Mouse (Mus musculus) spleen, embryonic (tissue): ENCODE data around the gene Lrp3.
"Not testable (repeated sequence)": the region's sequence is repeated elsewhere in the genome, so short reads cannot be mapped to it uniquely, and the experiment has no call there.

Experiments
- CTCF ChIA-PET: fragments of 350-600 bp; sonication (Branson Sonifier 250); formaldehyde crosslinking; loops from one replicate; lab custom pipeline; 2022; lab: Charles Lee

The Lrp3 gene

DNA sequence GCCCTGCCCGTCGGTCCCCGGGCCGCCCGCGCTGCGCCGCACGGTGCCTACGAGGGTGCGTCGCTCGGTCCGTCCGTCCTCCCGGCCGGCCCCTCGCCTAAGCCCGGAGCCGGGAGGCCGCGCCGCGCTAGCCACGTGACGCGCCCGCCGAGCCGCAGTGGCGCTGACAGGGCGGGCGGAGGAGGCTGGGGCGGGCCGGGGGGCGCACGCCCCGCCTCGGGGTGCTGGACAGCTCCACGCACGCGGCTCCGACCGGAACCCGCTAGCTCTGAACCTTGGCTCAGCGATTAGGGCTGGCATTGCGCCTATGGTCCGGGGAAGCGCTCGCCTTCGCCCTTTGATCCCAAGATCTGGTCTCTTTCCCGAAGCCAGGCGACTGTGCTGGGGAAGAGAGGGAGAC lies at the start of gene Lrp3:
TSS of gene Lrp3 (minus strand) at position 274 of the 400 bp plus-strand sequence.
- CTCF ChIA-PET = no interaction called here

DNA sequence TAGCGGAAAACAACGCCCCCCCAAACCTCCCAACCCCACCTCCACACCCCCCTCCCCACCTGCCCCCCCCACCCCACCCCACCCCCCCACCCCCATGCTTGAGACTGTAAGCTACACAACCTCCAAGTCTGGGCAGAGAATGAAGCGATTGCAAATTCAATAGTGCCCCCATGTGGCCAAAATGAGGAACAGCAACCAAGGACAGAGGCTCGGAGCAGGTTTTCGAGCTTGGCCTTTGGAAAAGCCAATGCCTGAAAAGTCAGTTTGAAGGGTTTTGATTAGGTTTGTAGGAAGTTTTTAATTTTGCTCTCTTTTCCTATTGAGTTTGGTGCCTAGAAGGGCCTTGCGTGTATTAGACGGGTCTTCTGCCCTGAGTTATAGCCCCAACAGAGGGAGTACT lies 49.4 kb upstream of the Lrp3 start:
- CTCF ChIA-PET = no interaction called here

DNA sequence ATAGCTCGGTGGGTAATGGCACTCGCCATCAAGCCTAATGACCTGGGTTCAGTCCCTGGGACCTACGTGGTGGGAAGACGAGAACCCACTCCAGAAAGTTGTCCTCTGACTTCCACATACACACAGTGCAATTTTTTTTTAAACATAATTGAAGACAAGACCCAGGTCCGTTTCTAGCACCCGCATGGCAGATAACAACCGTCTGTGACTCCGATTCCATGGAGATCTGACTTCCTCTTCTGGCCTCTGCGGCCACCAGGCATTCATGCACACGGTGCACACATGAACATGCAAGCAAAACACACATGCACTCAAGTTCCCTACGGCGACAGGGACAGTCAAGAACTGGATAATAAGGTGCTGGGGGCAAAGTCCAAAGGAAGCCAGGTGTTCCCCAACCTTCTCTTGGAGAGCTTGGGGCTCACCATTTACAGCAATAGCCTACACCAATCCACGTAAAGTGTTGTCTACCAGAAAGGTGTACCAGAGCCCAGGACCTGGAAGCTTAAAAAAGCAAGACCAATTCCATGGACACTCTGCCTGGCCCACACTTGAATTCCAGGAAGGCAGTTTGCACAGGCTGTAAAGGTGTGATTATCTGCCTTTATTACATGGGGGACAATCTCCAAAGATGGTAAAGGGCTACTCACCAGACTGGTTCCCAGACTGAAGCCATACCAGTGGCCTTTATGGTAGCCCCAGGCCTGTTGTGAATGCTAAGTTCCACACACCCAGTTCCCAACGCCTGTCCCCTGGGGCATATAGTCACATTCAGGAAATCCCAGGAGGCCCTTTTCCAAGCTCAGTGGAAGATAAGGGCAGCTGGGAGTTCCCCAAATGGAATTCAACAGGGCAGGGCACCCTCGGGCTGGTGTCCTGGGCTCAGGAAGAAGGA lies 48.5 kb upstream of the Lrp3 start:
- CTCF ChIA-PET = interaction anchor here (0.5 to 0.6 kb wide), 2 partner anchors 12 to 325 kb away, joined by 3 to 4 read pairs; no protein-coding TSS in a partner anchor

DNA sequence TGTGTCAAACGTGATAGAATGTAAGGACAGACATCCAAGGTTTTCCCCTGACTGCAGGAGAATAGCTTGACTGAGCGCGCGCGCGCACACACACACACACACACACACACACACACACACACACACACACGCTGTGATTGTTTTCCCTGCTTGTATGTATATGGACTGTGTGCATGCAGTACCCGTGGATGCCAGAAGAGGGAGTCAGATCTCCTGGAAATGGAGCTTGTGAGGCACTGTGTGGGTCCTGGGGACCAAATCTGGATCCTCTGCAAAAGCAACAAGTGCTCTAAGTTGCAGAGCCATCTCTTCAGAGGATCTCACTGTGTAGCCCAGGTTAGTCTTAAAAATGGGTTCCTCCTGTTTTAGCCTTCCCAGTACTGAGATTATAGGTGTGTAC lies 44.1 kb upstream of the Lrp3 start:
- CTCF ChIA-PET = no interaction called here

DNA sequence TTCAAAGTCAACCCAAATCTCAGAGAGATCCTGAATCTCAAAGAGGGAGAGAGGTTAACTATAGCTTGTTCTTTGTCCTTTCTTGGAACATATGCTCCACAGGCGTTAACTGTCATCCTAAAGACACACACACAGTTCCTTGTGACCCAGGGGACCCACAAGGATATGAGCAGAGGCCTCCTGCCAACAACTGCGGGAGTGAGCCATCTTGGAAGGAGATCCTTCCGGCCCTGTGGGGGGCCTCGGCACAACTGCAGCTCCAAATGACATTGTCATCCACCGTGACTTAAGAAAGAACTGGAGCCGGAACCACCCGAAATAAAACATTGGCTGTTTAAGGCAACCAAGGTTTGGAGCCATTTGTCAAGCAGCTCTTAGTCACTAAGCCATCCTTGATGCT lies 43.0 kb upstream of the Lrp3 start:
- CTCF ChIA-PET = interaction anchor here (0.6 kb wide), 1 partner anchor 321 kb away, joined by 3 read pairs; no protein-coding TSS in a partner anchor

DNA sequence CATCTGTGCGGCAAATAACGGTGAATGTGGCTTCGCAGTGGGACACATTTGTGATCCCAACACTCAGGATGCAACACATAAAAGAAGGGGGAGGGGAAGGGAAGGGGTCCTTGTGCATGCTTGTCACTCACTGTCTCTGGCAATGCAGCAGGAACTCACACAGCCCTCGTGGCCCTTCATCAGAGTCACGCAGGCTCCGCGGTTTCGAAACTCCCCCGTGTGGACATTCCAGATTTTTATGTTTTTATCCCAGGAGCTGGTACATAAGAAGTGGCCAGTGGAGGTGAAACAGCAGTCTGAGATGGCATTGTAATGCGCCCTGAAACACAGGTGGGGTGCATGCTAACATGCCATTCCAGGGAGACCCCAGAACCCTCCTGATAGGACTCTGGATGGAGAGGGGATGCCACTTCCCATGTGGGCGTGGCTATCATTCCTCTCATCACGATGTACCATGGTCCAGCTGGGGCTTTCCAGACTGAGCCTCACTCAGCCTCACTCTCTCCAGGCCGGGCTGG lies 36.8 kb upstream of the Lrp3 start:
- CTCF ChIA-PET = interaction anchor here (0.7 kb wide), 1 partner anchor 11 kb away, joined by 4 read pairs; no protein-coding TSS in a partner anchor

DNA sequence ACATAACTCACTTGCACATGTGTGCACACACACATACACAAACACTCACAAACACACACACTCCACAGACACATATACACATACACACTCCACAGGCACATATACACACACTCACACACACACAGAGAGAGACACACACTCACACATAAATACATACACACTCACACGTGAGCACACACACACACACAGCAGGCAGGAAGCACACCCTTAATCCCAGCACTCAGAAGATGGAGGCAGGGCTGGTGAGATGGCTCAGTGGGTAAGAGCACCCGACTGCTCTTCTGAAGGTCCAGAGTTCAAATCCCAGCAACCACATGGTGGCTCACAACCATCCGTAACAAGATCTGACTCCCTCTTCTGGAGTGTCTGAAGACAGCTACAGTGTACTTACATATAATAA lies 22.6 kb upstream of the Lrp3 start:
- CTCF ChIA-PET = not testable (repeated sequence)

DNA sequence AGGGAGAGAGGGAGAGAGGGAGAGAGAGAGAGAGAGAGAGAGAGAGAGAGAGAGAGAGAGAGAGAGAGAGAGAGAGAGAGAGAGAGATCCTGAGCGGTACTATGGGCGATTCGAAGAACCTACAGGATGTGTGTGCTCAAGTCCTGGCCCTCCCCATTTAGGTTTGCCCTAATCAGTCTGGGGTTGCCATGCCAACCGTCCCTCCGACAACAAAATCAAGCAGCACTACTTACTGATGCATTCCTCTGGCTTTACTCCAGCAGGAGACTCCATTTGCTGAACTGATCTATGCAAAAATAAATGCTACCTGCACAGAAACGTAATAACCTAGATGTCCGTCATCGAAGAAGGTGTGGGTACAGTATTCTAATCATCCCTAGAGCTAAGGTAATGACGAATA lies 20.0 kb upstream of the Lrp3 start:
- CTCF ChIA-PET = no interaction called here

DNA sequence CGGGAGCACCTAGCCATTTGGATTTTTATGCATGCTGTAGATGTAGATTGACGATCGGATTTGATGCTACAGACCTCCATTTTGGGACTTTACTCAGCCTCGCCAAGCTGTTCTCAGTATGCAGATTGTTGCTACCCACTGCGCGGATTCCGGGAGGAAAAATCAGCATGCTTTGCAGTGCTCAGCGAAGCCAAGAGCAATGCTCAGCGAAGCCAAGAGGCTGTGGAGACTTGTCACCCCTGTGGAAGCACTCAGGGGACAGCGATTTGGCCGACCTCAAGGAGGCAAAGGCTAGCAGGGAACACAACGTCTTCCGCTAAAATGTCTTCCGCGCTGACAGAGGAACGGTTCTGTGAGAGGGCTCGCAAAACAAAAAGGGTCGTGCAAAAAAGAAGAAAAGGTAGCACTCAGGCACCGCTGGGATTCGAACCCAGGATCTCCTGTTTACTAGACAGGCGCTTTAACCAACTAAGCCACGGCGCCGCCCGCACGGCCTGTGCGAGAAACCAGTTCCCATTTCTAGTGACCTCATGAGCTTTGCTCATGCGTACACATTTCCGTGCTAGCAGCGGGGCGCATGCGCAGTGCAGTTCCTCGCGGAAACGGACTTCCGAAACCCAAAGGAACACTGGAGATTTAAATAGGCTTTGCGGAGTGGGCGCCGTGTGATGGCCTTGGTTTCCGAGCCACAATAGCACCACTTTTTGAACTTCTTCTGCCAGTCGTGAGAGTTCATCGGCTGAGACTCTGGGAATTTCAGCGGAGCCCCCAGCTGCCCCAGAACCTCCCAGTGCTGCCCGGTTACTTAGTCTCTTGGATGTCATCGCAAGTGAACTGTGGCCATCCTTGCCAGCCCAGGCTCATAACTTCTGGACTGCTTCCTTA lies 19.3 kb upstream of the Lrp3 start:
- CTCF ChIA-PET = no interaction called here

DNA sequence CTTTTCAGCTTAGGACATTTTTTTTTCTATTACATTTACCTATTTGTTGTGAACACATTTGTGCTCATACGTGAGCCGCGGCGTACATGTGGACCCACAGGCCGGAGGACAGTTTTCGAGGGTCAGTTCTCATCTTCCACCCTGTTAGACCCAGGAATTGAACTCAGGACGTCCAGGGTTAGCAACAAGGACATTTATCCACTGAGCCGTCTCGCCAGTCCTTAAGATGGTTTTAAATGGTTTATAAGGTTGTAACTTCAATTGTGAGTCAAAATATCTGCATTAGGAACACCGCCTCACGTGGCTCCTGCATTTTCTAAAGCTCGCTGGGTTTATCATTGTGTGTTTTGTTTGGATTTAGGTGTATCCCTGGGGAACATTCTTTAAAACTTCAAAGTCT lies 18.6 kb upstream of the Lrp3 start:
- CTCF ChIA-PET = no interaction called here

DNA sequence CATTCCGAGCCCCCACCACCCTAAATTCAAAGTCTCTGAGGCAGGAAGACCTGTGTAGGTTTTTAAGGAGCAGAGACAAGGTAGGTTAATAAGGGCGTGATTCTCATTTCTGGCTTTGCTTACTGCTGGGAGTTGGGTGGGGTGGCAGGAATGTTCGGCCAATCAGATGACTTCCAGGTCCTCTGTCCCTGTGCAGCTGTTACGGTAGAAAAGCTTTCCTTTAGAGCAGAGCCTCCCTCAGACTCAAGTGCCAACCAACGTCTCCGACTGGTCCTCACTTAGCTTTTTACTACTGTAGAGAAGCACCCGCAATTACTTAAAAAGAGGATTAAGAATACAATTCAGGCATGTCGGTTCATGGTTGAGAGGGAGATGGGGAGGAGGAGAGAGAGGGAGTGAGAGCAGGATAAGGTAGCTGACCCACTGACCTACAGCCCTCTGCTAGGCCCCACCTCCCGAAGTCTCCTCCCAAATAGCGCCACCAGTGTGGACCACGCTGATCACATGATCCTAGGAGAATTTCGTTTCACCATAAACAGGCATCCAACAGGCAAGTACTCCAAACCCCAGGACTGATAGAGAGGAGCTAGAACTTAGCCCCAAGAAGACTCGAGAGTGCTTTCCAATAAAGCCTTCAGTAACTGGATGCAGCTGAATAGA lies 17.6 kb upstream of the Lrp3 start:
- CTCF ChIA-PET = no interaction called here

DNA sequence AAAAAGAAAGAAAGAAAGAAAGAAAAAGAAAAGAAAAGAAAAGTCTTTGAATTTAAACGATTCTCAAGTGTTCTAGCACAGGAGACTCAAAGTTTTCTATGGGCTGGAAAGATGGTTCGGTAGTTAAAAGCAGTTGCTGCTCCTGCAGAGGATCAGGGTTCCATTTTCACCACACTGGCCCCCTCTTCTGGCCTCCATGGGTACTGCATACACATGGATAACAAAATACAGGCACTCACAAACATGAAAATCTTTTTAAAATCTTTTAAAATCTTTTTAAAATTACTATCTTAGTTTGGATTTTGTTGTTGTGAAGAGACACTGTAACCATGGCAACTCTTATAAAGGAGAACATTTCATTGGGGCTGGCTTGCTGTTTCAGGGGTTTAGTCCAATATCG lies 15.0 kb upstream of the Lrp3 start:
- CTCF ChIA-PET = no interaction called here

DNA sequence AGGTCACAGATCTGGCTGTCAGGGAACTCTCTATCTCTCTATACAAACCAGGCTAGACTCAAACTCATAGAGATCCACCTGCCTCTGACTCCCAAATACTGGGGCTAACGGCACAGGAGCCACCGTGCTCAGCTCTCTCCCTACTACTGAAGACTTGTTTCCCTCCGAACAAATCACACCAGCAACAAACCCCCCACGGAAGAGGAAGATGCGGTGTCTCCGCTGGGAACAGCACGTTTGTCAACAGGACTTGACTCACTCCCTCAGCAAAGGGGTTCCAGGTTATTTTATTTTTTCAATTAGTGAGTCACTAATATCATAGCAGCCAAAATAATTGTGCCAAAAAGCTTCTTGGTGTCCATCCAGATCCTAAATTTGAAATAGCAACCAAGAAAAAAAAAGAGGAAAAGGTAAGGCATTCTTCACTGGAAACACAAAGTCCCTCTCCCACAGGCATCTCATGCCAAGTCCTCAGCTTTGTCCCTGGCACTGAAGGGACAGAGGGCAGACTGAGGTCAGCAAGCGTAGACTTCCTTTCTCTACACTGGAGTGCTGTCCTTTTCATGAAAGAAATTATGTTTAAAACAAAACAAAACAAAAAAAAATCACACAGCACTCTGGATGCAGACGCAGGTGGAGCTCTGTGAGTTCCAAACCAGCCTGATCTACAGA lies 5.5 kb upstream of the Lrp3 start:
- CTCF ChIA-PET = no interaction called here

DNA sequence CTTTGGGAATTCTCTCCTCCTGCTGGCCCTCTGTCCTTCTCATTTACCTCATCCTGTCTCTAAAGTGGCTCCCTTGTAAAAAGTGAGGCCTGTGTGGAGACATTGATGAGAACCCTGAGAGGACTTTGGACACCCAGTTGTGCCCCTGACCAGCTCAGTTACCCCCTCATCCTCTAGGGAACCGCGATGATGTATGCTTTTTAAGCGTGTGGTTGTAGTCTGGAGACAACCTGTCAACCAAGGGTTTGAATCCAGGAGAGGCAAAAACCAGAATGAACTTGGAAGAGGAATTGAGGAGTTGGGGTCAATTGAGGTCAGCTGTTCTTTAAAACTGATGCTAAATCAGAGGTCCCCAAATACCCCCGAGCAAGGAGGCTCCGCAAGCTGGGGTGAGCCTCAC lies 433 bp upstream of the Lrp3 start:
- CTCF ChIA-PET = no interaction called here

DNA sequence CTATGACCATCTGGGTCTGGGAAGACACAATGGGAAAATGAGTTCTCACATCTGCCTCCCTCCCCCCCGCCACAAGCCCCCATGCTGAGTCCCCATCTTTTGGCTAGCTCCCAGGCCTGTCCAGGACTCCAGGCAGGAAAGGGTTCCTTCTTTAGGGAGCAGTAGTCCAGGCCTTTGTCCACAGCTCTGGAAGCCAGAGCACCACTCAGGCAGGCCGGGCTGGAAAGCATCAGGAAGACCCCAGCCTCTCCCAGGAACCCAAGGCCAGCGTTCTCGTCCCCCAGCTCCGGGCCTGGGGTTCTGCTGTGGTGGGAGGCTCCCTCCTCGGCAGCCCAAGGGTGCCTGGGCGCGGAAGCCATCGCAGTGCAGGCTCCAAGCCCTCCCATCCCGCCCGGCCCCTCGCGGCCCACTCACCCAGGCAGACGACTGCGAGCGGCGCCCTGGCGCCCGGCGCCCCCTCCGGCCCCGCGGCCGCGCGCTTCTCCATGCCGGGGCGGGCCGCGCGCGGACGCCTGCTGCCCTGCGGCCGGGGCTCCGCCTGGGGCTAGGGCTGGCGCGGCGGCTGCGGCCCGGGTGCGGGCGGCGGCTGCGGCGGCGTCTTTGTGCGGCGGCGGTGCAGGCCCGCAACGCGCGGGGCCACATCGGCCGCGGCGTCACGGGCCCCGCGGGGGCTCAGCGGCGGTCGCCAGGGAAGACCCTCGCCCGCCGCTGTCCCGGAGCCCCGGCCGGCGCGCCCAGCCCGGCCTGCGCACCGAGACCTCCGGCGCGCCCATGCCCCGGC lies 666 bp downstream of the Lrp3 start:
- CTCF ChIA-PET = no interaction called here

DNA sequence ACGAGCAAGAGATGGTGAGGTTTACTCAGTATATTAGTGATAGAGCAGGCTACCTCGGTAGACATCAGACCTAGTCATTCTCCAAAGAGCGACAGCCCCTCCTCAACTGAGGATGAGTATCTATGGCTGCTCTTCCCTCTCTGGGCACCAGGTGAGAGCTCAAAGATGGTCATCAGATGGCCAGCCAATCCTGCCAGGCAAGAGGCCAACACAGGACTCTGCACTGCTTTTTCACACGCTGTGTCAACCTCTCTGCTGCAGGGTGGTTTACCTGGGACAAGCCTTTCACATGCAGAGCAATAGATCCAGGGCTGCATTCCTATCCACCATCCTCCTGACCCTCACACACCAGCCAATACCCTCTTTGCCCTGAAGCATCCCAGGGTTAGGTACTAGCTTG lies 3.5 kb downstream of the Lrp3 start:
- CTCF ChIA-PET = no interaction called here

DNA sequence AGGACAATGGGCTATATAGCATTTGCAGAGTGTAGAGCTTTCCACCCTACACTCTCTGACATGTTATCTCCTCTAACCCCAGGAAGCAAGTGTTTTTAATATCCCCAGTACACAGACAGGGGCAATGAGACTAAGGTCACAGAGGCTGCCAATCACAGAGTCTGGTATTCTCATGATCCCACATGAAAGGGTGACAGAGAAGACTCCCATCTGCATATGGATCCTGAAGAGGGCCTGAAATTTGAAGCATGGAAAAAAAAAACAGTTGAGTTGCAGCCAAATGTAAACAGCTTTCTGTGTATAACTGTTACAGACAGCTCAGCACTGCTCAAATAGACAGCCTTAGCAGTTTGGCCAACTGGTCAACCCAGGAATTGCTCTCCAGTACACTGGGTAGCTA lies 15.5 kb downstream of the Lrp3 start:
- CTCF ChIA-PET = no interaction called here

DNA sequence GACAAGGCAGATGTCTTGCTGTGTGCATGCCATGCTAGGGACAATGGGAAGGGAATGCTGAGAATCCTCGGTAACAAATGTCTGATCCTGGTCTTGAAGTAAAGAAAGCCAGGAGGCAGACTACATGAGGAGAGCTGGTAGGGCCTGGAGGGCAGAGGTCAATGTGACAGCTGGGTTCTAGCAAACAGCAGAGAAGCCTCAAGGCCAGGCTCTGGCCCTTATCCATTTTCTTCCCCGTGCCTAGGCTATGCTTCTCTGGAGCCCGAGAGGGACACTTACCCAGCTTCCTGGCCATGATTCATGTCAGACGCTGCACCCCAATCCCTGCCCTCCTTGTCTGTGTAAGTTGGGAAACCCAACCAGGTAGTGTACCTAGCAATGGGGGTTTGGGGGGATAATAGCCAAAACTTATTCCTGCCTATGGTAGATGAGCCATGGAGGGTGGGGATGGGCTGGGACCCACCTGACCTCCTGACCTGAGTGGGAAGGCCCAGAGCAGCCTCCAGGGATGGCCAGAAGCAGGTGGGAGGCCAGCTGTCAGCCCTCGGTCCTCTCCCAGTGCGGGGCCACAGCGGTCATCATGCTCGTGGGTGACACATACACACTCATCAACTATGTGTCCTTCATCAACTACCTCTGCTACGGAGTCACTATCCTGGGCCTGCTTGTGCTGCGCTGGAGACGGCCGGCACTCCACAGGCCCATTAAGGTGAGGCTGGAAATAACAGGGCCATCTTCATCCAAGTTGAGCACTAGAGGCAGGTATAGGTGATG lies 16.1 kb downstream of the Lrp3 start:
- CTCF ChIA-PET = no interaction called here

DNA sequence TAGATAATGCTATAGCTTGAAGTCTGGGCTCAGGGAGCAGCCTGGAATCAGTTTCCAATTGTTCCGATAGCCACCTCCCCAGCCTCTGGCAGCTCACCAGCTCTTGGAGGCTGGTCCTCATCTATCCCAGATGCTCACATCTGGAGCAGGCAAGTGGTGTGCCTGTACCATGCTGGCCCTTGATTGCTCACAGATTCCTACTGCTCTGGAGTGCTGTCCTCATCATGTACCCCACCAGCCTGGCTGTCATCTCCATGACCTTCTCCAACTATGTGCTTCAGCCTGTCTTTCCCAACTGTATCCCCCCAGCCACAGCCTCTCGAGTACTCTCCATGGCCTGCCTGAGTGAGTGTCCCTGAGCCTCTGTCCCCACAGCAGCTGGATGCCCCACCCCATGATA lies 18.3 kb downstream of the Lrp3 start:
- CTCF ChIA-PET = no interaction called here

DNA sequence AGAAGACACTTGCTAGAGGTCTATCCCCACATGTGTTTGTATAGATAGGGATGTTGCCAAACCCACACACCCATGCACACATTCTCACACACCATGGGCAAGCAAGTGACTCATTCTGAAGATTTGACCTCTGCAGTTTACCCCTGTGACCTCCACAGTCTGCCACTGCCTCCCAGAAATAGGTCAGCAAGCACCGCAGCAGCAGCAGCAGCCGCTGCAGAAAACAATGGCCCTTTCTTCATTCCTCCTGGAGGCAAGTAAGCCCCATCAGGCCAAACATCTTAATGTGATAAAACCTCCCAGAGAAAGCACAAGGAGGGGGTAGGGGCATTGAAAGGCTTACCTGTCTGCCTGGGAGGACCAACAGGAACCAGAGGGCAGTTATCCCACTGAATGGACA lies 24.0 kb downstream of the Lrp3 start:
- CTCF ChIA-PET = no interaction called here
